9 mouse cellular contexts compared by ENCODE assay signal in genomic region chr9:48987201-48988101, GRCm38 (mm10). TPM values are rescaled to one million over a fixed set of nuclear protein-coding genes. Genes with fewer than 3 reads are reported as not detected.
DNase-seq lines count a peak whose midpoint lies in the region; ATAC-seq lines count a peak whose summit lies in the region.
"Had no signal": no experiment of that assay in that cellular context is flagged by ENCODE, and none has a peak within 500 bp of the region (broad histone marks: within the 10 kb centered on the region; RNA-seq: fewer than 3 reads in every experiment).

No protein-coding gene starts in this region.

- H3K36me3 ChIP-seq in hindbrain, embryonic 11.5 days (ENCODE audit: control insufficient read depth, insufficient read depth, low read length) = no peaks in the 10 kb centered on the region
- no peaks in the 10 kb centered on the region for H3K36me3 ChIP-seq in midbrain, embryonic 14.5 days (ENCODE audit: control insufficient read depth, insufficient read depth, low read length)

- no peak overlapping the region for H3K27ac ChIP-seq in hindbrain, embryonic 11.5 days (ENCODE audit: low read depth, low read length)
- H3K27ac ChIP-seq in midbrain, embryonic 14.5 days (replicated peaks; ENCODE audit: low read depth, low read length) = no peak overlapping the region

- peaks cover 6% of the 10 kb centered on the region; the same call in 1 of the 2 replicates for H3K4me1 ChIP-seq in hindbrain, embryonic 11.5 days (replicated peaks; ENCODE audit: control insufficient read depth, insufficient read depth, low read length)
- peaks cover 25% of the 10 kb centered on the region for H3K4me1 ChIP-seq in midbrain, embryonic 14.5 days (ENCODE audit: control insufficient read depth, insufficient read depth, low read length)

- H3K4me3 ChIP-seq in hindbrain, embryonic 11.5 days (ENCODE audit: low read depth, low read length) = 0 out of 2 replicates have a peak overlapping the region, but pooled peaks have one; percentile 1
- H3K4me3 ChIP-seq in midbrain, embryonic 14.5 days (replicated peaks; ENCODE audit: low read depth, low read length) = peak overlapping the region; percentile 14; the same call in 1 of the 2 replicates

- H3K9ac ChIP-seq in hindbrain, embryonic 11.5 days (ENCODE audit: low read depth, low read length) = 0 out of 2 replicates have a peak overlapping the region, but pooled peaks have one; percentile 25
- H3K9ac ChIP-seq in midbrain, embryonic 14.5 days (replicated peaks; ENCODE audit: low read length) = no peak overlapping the region

- DNase-seq in cerebellum, adult 11-12 months = peak; percentile 44
- peak; percentile 11 for DNase-seq in right cerebral cortex, postnatal 4 days
- DNase-seq in right cerebral cortex, postnatal 14 days = no peak
- DNase-seq in hindbrain, embryonic 11.5 days (ENCODE audit: low spot score) = peak; percentile 41
- DNase-seq in midbrain, embryonic 14.5 days = peak; percentile 29
- DNase-seq in urinary bladder, postnatal 25 days (ENCODE audit: low spot score) = no peak
- DNase-seq in right cerebral cortex, postnatal 25 days = no peak

- no peaks in the 10 kb centered on the region for H3K27me3 ChIP-seq in hindbrain, embryonic 11.5 days (ENCODE audit: control insufficient read depth, insufficient read depth, low read length)
- H3K27me3 ChIP-seq in midbrain, embryonic 14.5 days (ENCODE audit: control insufficient read depth, insufficient read depth, low read length) = no peaks in the 10 kb centered on the region

- ATAC-seq in cerebellum, adult (ENCODE audit: insufficient number of reproducible peaks, low FRiP score, low TSS enrichment) = no peak
- ATAC-seq in hindbrain, embryonic 11.5 days (ENCODE audit: low FRiP score) = no peak
- ATAC-seq in midbrain, embryonic 14.5 days (ENCODE audit: low FRiP score, low TSS enrichment) = no peak

- peak overlapping the region; percentile 23 for H3K4me2 ChIP-seq in hindbrain, embryonic 11.5 days (replicated peaks; ENCODE audit: low read depth, low read length)
- peak overlapping the region; percentile 71 for H3K4me2 ChIP-seq in midbrain, embryonic 14.5 days (ENCODE audit: low read length)

- 26% methylated on average over 12 of the region's 12 CpGs for WGBS in hindbrain, embryonic 11.5 days
- 25% methylated on average over 12 of the region's 12 CpGs for WGBS in midbrain, embryonic 14.5 days

- H3K9me3 ChIP-seq in hindbrain, embryonic 11.5 days (ENCODE audit: control insufficient read depth, low read length) = no peaks in the 10 kb centered on the region
- no peaks in the 10 kb centered on the region for H3K9me3 ChIP-seq in midbrain, embryonic 14.5 days (ENCODE audit: control insufficient read depth, low read length)

RNA-seq across cellular contexts. Expression of gene Usp28, which starts 2.3 kb away (rescaled TPM):
- 37.9 and 40.1 TPM in 2 replicates for polyA plus RNA-seq in hindbrain, embryonic 11.5 days (2014; fragmentation: Nextera tagmentation; extraction: Ambion mirVana)
- 24.3 and 33.4 TPM in 2 replicates for polyA plus RNA-seq in midbrain, embryonic 14.5 days (2014; fragmentation: Nextera tagmentation; extraction: Ambion mirVana)

RNA-seq across cellular contexts. Expression of gene Htr3b, which starts 22.7 kb away (rescaled TPM):
- 0.31 and 0.50 TPM in 2 replicates for polyA plus RNA-seq in hindbrain, embryonic 11.5 days (2014; fragmentation: Nextera tagmentation; extraction: Ambion mirVana)
- 0.15 TPM in 1 of 2 replicates, not detected in the other for polyA plus RNA-seq in midbrain, embryonic 14.5 days (2014; fragmentation: Nextera tagmentation; extraction: Ambion mirVana)
- polyA plus RNA-seq: gonadal fat pad, adult 2 months had no signal

Comparison
In these comparisons a context has a peak if more than half of its experiments do, and no peak if none do; other contexts are left out.
1. DNase-seq: peak in cerebellum, adult 11-12 months (single experiment), right cerebral cortex, postnatal 4 days (single experiment), hindbrain, embryonic 11.5 days (single experiment) and midbrain, embryonic 14.5 days (single experiment); none in right cerebral cortex, postnatal 14 days (single experiment), urinary bladder, postnatal 25 days (single experiment) and right cerebral cortex, postnatal 25 days (single experiment).